Mouse (Mus musculus) testis, adult 2 months (tissue): ENCODE results near the gene Fxyd1.

ENCODE experiments used
- CTCF ChIP-seq: fragments of 200-500 bp; IDR thresholded peaks from 2 replicates; pipeline ENCODE4 v1.5.1; 2012; ENCODE audit warnings: low read depth, mild to moderate bottlenecking, inconsistent platforms, low read length, moderate library complexity; ENCODE audit not compliant: control insufficient read depth, insufficient read depth, insufficient replicate concordance
- POLR2A ChIP-seq: fragments of 200-500 bp; IDR thresholded peaks from 2 replicates; pipeline ENCODE4 v1.6.1; 2012; ENCODE audit warnings: low read depth, mild to moderate bottlenecking, inconsistent platforms, low read length, moderate library complexity; ENCODE audit not compliant: control insufficient read depth

DNA sequence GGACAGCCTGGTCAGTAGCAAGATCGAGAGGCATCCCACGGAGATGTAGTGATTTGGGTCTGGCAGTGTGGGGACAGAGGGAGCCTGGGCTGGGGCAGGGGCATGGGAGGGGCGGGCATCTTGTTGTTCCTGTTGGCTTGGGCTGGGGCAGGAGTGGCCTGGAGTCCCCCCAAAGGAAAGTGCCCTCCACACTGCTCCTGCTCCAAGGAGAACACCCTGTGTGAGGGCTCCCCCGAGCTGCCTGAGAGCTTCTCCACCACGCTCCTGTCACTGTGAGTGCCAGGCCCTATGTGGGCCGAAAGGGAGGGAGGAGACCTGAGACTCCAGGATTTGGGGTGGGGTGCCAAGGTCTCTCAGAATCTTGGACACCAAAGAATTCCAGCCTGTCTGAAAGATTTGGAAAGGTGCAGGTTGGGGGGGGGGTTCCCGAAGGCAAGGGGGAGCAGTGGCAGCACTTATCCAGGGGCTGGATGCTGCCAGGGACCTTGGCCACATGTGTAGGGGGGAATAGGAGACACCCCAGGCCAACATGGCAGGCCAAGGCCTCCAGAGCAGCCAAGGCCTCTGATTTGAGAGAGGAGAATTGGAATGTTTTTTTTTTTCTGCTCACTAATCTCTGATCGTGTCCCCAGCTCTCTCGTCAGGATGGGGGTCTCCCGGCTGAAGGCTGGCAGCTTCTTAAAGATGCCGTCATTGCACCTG, 3.1 kb upstream of the Fxyd1 start:
- no peak for TF ChIP-seq CTCF
- no peak for TF ChIP-seq POLR2A
